Mouse (Mus musculus): Measurements from ENCODE around the gene Ypel5. TPM values are rescaled to one million over a fixed set of nuclear protein-coding genes. Genes with fewer than 3 reads are reported as not detected.
A peak's percentile ranks its signal among the peaks of the same experiment; 100 is the strongest.

Gene Ypel5
- polyA plus RNA-seq, 1 experiment, result 30.6 TPM

DNA sequence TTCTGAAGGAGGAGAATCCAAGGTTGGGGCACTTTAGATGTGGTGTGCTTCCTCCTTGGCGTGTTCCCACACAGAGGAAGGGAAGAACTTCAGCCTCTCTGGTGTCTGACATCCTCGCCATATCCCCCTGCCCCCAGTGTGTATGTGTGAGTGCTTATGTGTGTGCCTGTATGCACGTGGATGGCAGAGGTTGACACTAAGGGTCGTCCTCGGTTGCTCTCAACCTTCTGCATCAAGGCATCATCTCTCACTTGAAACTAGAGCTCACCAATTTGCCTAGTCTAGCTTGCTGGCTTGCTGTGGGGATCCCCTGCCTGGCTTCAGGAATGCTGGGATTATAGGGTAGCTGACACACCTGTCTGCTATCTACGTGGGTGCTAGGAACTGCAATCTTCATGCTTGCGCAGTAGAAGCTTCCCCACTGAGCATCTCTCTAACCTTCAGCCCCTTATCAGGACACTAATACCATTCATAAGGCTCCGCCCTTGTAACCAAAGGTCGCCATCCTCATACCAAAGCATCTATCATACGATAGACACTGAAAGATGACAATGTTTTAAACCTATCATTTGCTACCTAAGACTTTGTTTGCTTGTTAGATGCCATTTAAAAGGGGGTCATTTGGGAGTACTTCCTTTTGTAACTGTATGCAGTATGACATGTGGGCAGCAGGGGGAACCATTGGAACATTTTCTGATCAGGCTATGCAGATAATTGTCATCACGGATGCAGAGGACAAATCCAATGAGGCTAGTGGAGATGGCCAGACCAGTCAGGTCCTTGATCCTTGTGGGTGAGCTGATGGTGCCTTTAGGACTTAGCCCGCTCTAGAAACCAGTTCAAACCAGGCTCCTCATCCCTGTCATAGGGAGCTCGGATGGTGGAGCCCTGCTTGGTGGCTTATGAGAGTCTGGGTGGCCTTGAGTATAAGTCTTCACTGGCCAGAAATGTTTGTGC is 21.7 kb downstream of the Ypel5 start:
- peak; percentile 29 for TF ChIP-seq CTCF (IDR thresholded peaks at IDR 0.05; ENCODE audit: low read depth, low read length)
- TF ChIP-seq EP300 (IDR thresholded peaks at IDR 0.05; ENCODE audit: insufficient read depth, low read depth, low read length), result no peak
- no peak for TF ChIP-seq POLR2A (IDR thresholded peaks at IDR 0.05; ENCODE audit: insufficient read depth, low read length)

GRCm38 (mm10) chr17:72863226-72863625 is 27.0 kb downstream of the Ypel5 start:
- TF ChIP-seq CTCF (IDR thresholded peaks at IDR 0.05; ENCODE audit: low read depth, low read length), result no peak
- TF ChIP-seq POLR2A (IDR thresholded peaks at IDR 0.05; ENCODE audit: insufficient read depth, low read length), result no peak
- no peak for TF ChIP-seq EP300 (IDR thresholded peaks at IDR 0.05; ENCODE audit: insufficient read depth, low read depth, low read length)
- H3K4me3 ChIP-seq (ENCODE audit: low read depth, low read length), result no peak overlapping the region
- H3K36me3 ChIP-seq (ENCODE audit: control insufficient read depth, insufficient read depth, low read length, poor library complexity, severe bottlenecking), result no peaks in the 10 kb centered on the region
- no peaks in the 10 kb centered on the region for H3K4me1 ChIP-seq (ENCODE audit: control insufficient read depth, insufficient read depth, low read length)
- H3K27ac ChIP-seq (ENCODE audit: insufficient read depth, low read length), result no peak overlapping the region
- H3K27me3 ChIP-seq (ENCODE audit: control insufficient read depth, insufficient read depth, low read length, poor library complexity, severe bottlenecking), result no peaks in the 10 kb centered on the region
- H3K9me3 ChIP-seq (replicated peaks; ENCODE audit: control insufficient read depth, insufficient read depth, low read length, poor library complexity, severe bottlenecking), result no peaks in the 10 kb centered on the region
- H3K9ac ChIP-seq (ENCODE audit: low read depth, poor library complexity, severe bottlenecking), result no peak overlapping the region

More for the DNA sequence above, 21.7 kb downstream of the Ypel5 start:
- no peaks in the 10 kb centered on the region for H3K9me3 ChIP-seq (replicated peaks; ENCODE audit: control insufficient read depth, insufficient read depth, low read length, poor library complexity, severe bottlenecking)
- H3K9ac ChIP-seq (ENCODE audit: low read depth, poor library complexity, severe bottlenecking), result no peak overlapping the region
- no peak overlapping the region for H3K4me3 ChIP-seq (ENCODE audit: low read depth, low read length)
- no peak overlapping the region for H3K27ac ChIP-seq (ENCODE audit: insufficient read depth, low read length)
- H3K36me3 ChIP-seq (ENCODE audit: control insufficient read depth, insufficient read depth, low read length, poor library complexity, severe bottlenecking), result no peaks in the 10 kb centered on the region
- H3K27me3 ChIP-seq (ENCODE audit: control insufficient read depth, insufficient read depth, low read length, poor library complexity, severe bottlenecking), result no peaks in the 10 kb centered on the region
- H3K4me1 ChIP-seq (ENCODE audit: control insufficient read depth, insufficient read depth, low read length), result no peaks in the 10 kb centered on the region

GRCm38 (mm10) chr17:72866624-72867245 is 30.5 kb downstream of the Ypel5 start:
- no peak for TF ChIP-seq EP300 (IDR thresholded peaks at IDR 0.05; ENCODE audit: insufficient read depth, low read depth, low read length)
- no peak for TF ChIP-seq POLR2A (IDR thresholded peaks at IDR 0.05; ENCODE audit: insufficient read depth, low read length)
- TF ChIP-seq CTCF (IDR thresholded peaks at IDR 0.05; ENCODE audit: low read depth, low read length), result no peak
- H3K9me3 ChIP-seq (replicated peaks; ENCODE audit: control insufficient read depth, insufficient read depth, low read length, poor library complexity, severe bottlenecking), result peaks cover 9% of the 10 kb centered on the region
- H3K9ac ChIP-seq (ENCODE audit: low read depth, poor library complexity, severe bottlenecking), result no peak overlapping the region
- H3K36me3 ChIP-seq (ENCODE audit: control insufficient read depth, insufficient read depth, low read length, poor library complexity, severe bottlenecking), result no peaks in the 10 kb centered on the region
- H3K4me3 ChIP-seq (ENCODE audit: low read depth, low read length), result no peak overlapping the region
- H3K27ac ChIP-seq (ENCODE audit: insufficient read depth, low read length), result no peak overlapping the region
- H3K27me3 ChIP-seq (ENCODE audit: control insufficient read depth, insufficient read depth, low read length, poor library complexity, severe bottlenecking), result no peaks in the 10 kb centered on the region
- H3K4me1 ChIP-seq (ENCODE audit: control insufficient read depth, insufficient read depth, low read length), result no peaks in the 10 kb centered on the region

- Histone ChIP-seq H3K4me3 (ENCODE audit: low read depth, low read length) (no peak overlapping the region), H3K27ac (ENCODE audit: insufficient read depth, low read length) (no peak overlapping the region), H3K9me3 (replicated peaks; ENCODE audit: control insufficient read depth, insufficient read depth, low read length, poor library complexity, severe bottlenecking) (peaks cover 9% of the 10 kb centered on the region), H3K9ac (ENCODE audit: low read depth, poor library complexity, severe bottlenecking) (no peak overlapping the region), H3K27me3 (ENCODE audit: control insufficient read depth, insufficient read depth, low read length, poor library complexity, severe bottlenecking) (no peaks in the 10 kb centered on the region), H3K4me1 (ENCODE audit: control insufficient read depth, insufficient read depth, low read length) (no peaks in the 10 kb centered on the region), H3K36me3 (ENCODE audit: control insufficient read depth, insufficient read depth, low read length, poor library complexity, severe bottlenecking) (no peaks in the 10 kb centered on the region)
- TF ChIP-seq POLR2A (IDR thresholded peaks at IDR 0.05; ENCODE audit: insufficient read depth, low read length) (no peak), EP300 (IDR thresholded peaks at IDR 0.05; ENCODE audit: insufficient read depth, low read depth, low read length) (no peak), CTCF (IDR thresholded peaks at IDR 0.05; ENCODE audit: low read depth, low read length) (no peak)
Observed at GRCm38 (mm10) chr17:72868181-72868580, 31.9 kb downstream of the Ypel5 start.

- H3K4me1 ChIP-seq (ENCODE audit: control insufficient read depth, insufficient read depth, low read length), result peaks cover 8% of the 10 kb centered on the region
- TF ChIP-seq CTCF (IDR thresholded peaks at IDR 0.05; ENCODE audit: low read depth, low read length), result no peak
- TF ChIP-seq POLR2A (IDR thresholded peaks at IDR 0.05; ENCODE audit: insufficient read depth, low read length), result no peak
- no peak for TF ChIP-seq EP300 (IDR thresholded peaks at IDR 0.05; ENCODE audit: insufficient read depth, low read depth, low read length)
- no peak overlapping the region for H3K9ac ChIP-seq (ENCODE audit: low read depth, poor library complexity, severe bottlenecking)
Observed at GRCm38 (mm10) chr17:72878979-72879378, 42.7 kb downstream of the Ypel5 start.

More at GRCm38 (mm10) chr17:72878979-72879378, 42.7 kb downstream of the Ypel5 start:
- H3K27ac ChIP-seq (ENCODE audit: insufficient read depth, low read length), result no peak overlapping the region
- no peak overlapping the region for H3K4me3 ChIP-seq (ENCODE audit: low read depth, low read length)
- peaks cover 3% of the 10 kb centered on the region for H3K27me3 ChIP-seq (ENCODE audit: control insufficient read depth, insufficient read depth, low read length, poor library complexity, severe bottlenecking)
- H3K9me3 ChIP-seq (replicated peaks; ENCODE audit: control insufficient read depth, insufficient read depth, low read length, poor library complexity, severe bottlenecking), result peaks cover 3% of the 10 kb centered on the region; the same call in 1 of the 2 replicates
- H3K36me3 ChIP-seq (ENCODE audit: control insufficient read depth, insufficient read depth, low read length, poor library complexity, severe bottlenecking), result no peaks in the 10 kb centered on the region

Measured in ES-Bruce4 (cell line).